In the genomic region with DNA sequence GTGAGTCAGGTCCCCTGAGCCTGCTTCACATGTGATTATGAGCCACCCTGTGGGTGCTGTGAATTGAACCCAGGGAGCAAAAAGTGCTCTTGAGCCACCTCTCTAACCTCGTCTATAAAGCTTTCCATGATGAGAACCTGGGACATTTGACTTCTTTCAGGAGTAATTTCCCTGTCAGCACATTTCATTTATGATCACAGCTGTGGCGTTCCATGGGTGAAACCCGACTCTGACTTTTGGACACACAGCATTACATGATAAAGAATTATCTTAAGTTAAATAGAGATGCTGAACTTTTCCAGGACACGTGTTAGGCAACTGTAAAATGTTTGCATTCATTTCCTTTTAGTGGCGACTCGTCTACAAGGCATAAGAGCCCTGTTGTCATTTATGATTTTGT, we compare ENCODE assay signal across 25 mouse cellular contexts. TPM values are rescaled to one million over a fixed set of nuclear protein-coding genes. Genes with fewer than 3 reads are reported as not detected.
A peak's percentile ranks its signal among the peaks of the same experiment; 100 is the strongest.
DNase-seq lines count a peak whose midpoint lies in the region; ATAC-seq and TF ChIP-seq lines count a peak whose summit lies in the region.
"Had no signal": no experiment of that assay in that cellular context is flagged by ENCODE, and none has a peak within 500 bp of the region (broad histone marks: within the 10 kb centered on the region; RNA-seq: fewer than 3 reads in every experiment).

No protein-coding gene starts in this region.

- WGBS in intestine, postnatal 0 days: 34% methylated on average over 6 of the region's 6 CpGs
- 61% methylated on average over 6 of the region's 6 CpGs for WGBS in intestine, embryonic 16.5 days

- H3K27me3 ChIP-seq in intestine, postnatal 0 days (replicated peaks; ENCODE audit: control insufficient read depth, insufficient read depth, low read length): no peaks in the 10 kb centered on the region
- H3K27me3 ChIP-seq in intestine, embryonic 16.5 days (replicated peaks; ENCODE audit: control insufficient read depth, insufficient read depth, low read length): no peaks in the 10 kb centered on the region
- H3K27me3 ChIP-seq in C2C12 (ENCODE audit: control insufficient read depth, insufficient read depth, insufficient read length) (no peaks in the 10 kb centered on the region), myocyte (ENCODE audit: control insufficient read depth, insufficient read depth, insufficient read length) (no peaks in the 10 kb centered on the region)
- H3K27me3 ChIP-seq: CH12.LX, Patski had no signal

- H3K9ac ChIP-seq in intestine, postnatal 0 days (ENCODE audit: low read depth, low read length): no peak overlapping the region
- no peak overlapping the region for H3K9ac ChIP-seq in intestine, embryonic 16.5 days (ENCODE audit: low read depth, low read length)

- H3ac ChIP-seq in C2C12 (ENCODE audit: control insufficient read depth, insufficient read length, low read depth): no peak overlapping the region
- H3ac ChIP-seq in myocyte (ENCODE audit: control insufficient read depth, insufficient read length): no peak overlapping the region

- no peak overlapping the region for H3K4me2 ChIP-seq in intestine, postnatal 0 days (replicated peaks; ENCODE audit: low read depth)
- no peak overlapping the region for H3K4me2 ChIP-seq in intestine, embryonic 16.5 days (ENCODE audit: low read depth, low read length)
- H3K4me2 ChIP-seq in myocyte (ENCODE audit: low read depth): peak overlapping the region; percentile 62

- no peak for TF ChIP-seq POLR2A in myocyte (IDR thresholded peaks at IDR 0.05; ENCODE audit: insufficient read length, low read depth)

- no peaks in the 10 kb centered on the region for H3K9me3 ChIP-seq in intestine, postnatal 0 days (ENCODE audit: control insufficient read depth)
- no peaks in the 10 kb centered on the region for H3K9me3 ChIP-seq in intestine, embryonic 16.5 days (ENCODE audit: control insufficient read depth, low read length)
- H3K9me3 ChIP-seq: G1E had no signal

- DNase-seq in NIH3T3 (ENCODE audit: low read depth): peak; percentile 19
- no peak for DNase-seq in left cerebral cortex, adult 11 months (ENCODE audit: low spot score)
- no peak for DNase-seq in embryo, embryonic 11 days
- DNase-seq: adrenal gland, adult 2 months; adrenal gland, adult 8-10 months; adrenal gland, postnatal 10 days; adrenal gland, postnatal 14 days; adrenal gland, postnatal 25 days; adrenal gland, postnatal 36 days; B cell, adult 2 months; cerebellum, adult 11 months; cerebellum, adult 11-12 months; cerebellum, adult 18-20 months; cerebellum, adult 2 months had no signal

- H3K4me3 ChIP-seq in intestine, postnatal 0 days (ENCODE audit: low read depth, low read length): no peak overlapping the region
- no peak overlapping the region for H3K4me3 ChIP-seq in intestine, embryonic 16.5 days (ENCODE audit: low read length)
- no peak overlapping the region for H3K4me3 ChIP-seq in C2C12 (ENCODE audit: insufficient read depth, poor library complexity, severe bottlenecking)
- H3K4me3 ChIP-seq in myocyte: no peak overlapping the region

- no peaks in the 10 kb centered on the region for H3K4me1 ChIP-seq in intestine, postnatal 0 days (replicated peaks; ENCODE audit: control insufficient read depth, insufficient read depth, low read length)
- H3K4me1 ChIP-seq in intestine, embryonic 16.5 days (ENCODE audit: control insufficient read depth, insufficient read depth, low read length): 0 out of 2 replicates have a peak, but pooled peaks cover 2% of the 10 kb centered on the region

- 0 out of 2 replicates have a peak, but pooled peaks have one; percentile 41 for ATAC-seq in intestine, postnatal 0 days
- no peak for ATAC-seq in intestine, embryonic 16.5 days
- ATAC-seq in erythroid progenitor cell, adult 5-6 weeks (replicated peaks; ENCODE audit: low FRiP score, poor library complexity, severe bottlenecking): no peak
- ATAC-seq: activated CD4-positive, CD25-positive, alpha-beta regulatory T cell, adult 4 months; CD4-positive, CD25-positive, alpha-beta regulatory T cell, adult 4 months; Patski had no signal

- no peaks in the 10 kb centered on the region for H3K36me3 ChIP-seq in intestine, postnatal 0 days (ENCODE audit: control insufficient read depth, insufficient read depth)
- no peaks in the 10 kb centered on the region for H3K36me3 ChIP-seq in intestine, embryonic 16.5 days (ENCODE audit: control insufficient read depth, insufficient read depth, low read length)
- peaks cover 3% of the 10 kb centered on the region for H3K36me3 ChIP-seq in C2C12 (ENCODE audit: control insufficient read depth, insufficient read depth)
- H3K36me3 ChIP-seq in myocyte (ENCODE audit: control insufficient read depth, insufficient read depth): no peaks in the 10 kb centered on the region
- H3K36me3 ChIP-seq: G1E had no signal

- no peaks in the 10 kb centered on the region for H3K79me3 ChIP-seq in C2C12 (ENCODE audit: low read depth)

- no peak overlapping the region for H3K27ac ChIP-seq in intestine, postnatal 0 days (ENCODE audit: low read depth, low read length)
- H3K27ac ChIP-seq in intestine, embryonic 16.5 days (ENCODE audit: low read length): no peak overlapping the region

- no peak for TF ChIP-seq CTCF in intestine, postnatal 0 days (IDR thresholded peaks at IDR 0.05; ENCODE audit: low read depth)
- no peak for TF ChIP-seq CTCF in C2C12 (IDR thresholded peaks at IDR 0.05; ENCODE audit: control insufficient read depth, insufficient read depth, insufficient read length)

- no peaks in the 10 kb centered on the region for H3K79me2 ChIP-seq in C2C12 (ENCODE audit: control insufficient read depth, insufficient read depth)
- no peaks in the 10 kb centered on the region for H3K79me2 ChIP-seq in myocyte (ENCODE audit: control insufficient read depth, insufficient read depth)

TF ChIP-seq in C2C12, 6 proteins besides CTCF, POLR2A, EP300 and RAD21:
- peak; percentile 2 for TF ChIP-seq MAX (IDR thresholded peaks at IDR 0.05)
- TF ChIP-seq FOSL1 (IDR thresholded peaks at IDR 0.05; ENCODE audit: insufficient read depth, low read length, poor library complexity, severe bottlenecking): no peak
- no peak for TF ChIP-seq CEBPB (IDR thresholded peaks at IDR 0.05; ENCODE audit: low read depth)
- TF ChIP-seq MYOD1 (IDR thresholded peaks at IDR 0.05; ENCODE audit: control insufficient read depth, insufficient read length, low read depth): peak; percentile 91
- TF ChIP-seq USF1 (IDR thresholded peaks at IDR 0.05; ENCODE audit: low read depth): no peak
- no peak for TF ChIP-seq MYOG (IDR thresholded peaks at IDR 0.05; ENCODE audit: control insufficient read depth, extremely low read depth, insufficient read length)

TF ChIP-seq in myocyte, 11 proteins besides CTCF, POLR2A, EP300 and RAD21:
- TF ChIP-seq MAX (IDR thresholded peaks at IDR 0.05; ENCODE audit: low read depth) (no peak), TCF3 (IDR thresholded peaks at IDR 0.05; ENCODE audit: insufficient read length, low read depth) (no peak), MYOG (IDR thresholded peaks at IDR 0.05; ENCODE audit: control insufficient read depth in 1 of 3, insufficient read depth in 1 of 3, insufficient read length in 2 of 3, low read depth in 2 of 3) (no peak), SRF (IDR thresholded peaks at IDR 0.05; ENCODE audit: control insufficient read depth, insufficient read length, low read depth) (no peak), REST (IDR thresholded peaks at IDR 0.05; ENCODE audit: insufficient read depth, insufficient read length) (no peak), CEBPB (IDR thresholded peaks at IDR 0.05; ENCODE audit: insufficient read depth, poor library complexity, severe bottlenecking) (no peak), USF1 (IDR thresholded peaks at IDR 0.05; ENCODE audit: low read depth) (peak; percentile 0), POLR2AphosphoS2 (IDR thresholded peaks at IDR 0.05; ENCODE audit: insufficient read length, low read depth) (no peak), TCF12 (IDR thresholded peaks at IDR 0.05; ENCODE audit: insufficient read depth, poor library complexity, severe bottlenecking) (peak; percentile 30), E2F4 (IDR thresholded peaks at IDR 0.05; ENCODE audit: insufficient read depth) (no peak), MYOD1 (IDR thresholded peaks at IDR 0.05; ENCODE audit: control insufficient read depth in 1 of 3, insufficient read length in 2 of 3, low read depth in 2 of 3) (peak in 2 of 3 experiments; percentile 61 to 71)

RNA-seq across cellular contexts. Expression of a gene that starts 39.9 kb away (rescaled TPM):
- 9.9 and 12.4 TPM in 2 replicates for polyA plus RNA-seq in intestine, postnatal 0 days (2015; fragmentation: Nextera tagmentation; extraction: Ambion mirVana)
- polyA plus RNA-seq in intestine, embryonic 16.5 days (2015; fragmentation: Nextera tagmentation; extraction: Ambion mirVana): 22.8 and 29.3 TPM in 2 replicates
- polyA plus RNA-seq in C2C12 (2012; fragmentation: generic; extraction: Trizol): 10.8 TPM
- 12.7 TPM for polyA plus RNA-seq in myocyte (2012; fragmentation: generic; extraction: Trizol)
- total RNA-seq in erythroid progenitor cell, adult 5-6 weeks (2015; ENCODE audit: low replicate concordance): 8.8 TPM in 1 of 2 replicates, not detected in the other
- 1.7 TPM in 1 of 2 replicates, not detected in the other for total RNA-seq in erythroid progenitor cell, adult 5-6 weeks (2017; ENCODE audit: low replicate concordance)
- total RNA-seq: G1E, MEL had no signal
- polyA plus RNA-seq: G1E had no signal
